Mouse (Mus musculus) adrenal gland (tissue): ENCODE measurements at regions not wholly inside any gene's neighbourhood (a gene's known extent, or its start where the extent isn't known, plus 50 kb on each side); places are given as distances from the start of the nearest gene placed in this dataset.
"Not testable (repeated sequence)": the region's sequence is repeated elsewhere in the genome, so short reads cannot be mapped to it uniquely, and the experiment has no call there.

Experiments
- intact Hi-C: fragments of 180-260 bp; cut with DNase I; formaldehyde crosslinking; loops from one replicate; pipeline ENCODE4 v1.15.1; 2025

DNA sequence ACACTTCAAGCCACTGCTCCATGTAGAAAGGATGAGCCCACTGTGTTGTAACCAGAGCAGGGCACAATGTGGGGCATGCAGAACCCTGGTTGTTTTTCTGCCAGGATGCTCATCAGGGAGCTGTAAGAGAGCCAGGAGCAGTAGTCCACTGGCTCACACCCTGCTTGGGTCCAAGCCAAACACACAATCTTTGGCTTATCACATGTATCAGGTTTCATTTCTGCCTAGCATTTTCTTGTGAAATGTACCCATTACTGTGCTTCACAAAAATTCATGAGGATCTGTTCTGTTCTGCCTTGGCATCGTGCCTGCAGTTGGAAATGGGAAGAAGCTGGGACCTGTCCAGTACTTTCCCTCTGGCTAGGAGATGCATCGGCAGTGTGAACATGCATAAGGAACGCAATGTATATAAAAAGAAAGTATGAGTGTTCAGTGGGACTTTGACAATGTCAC is 491.6 kb upstream of the Igfbp3 start:
- intact Hi-C loops, result no loop called here

DNA sequence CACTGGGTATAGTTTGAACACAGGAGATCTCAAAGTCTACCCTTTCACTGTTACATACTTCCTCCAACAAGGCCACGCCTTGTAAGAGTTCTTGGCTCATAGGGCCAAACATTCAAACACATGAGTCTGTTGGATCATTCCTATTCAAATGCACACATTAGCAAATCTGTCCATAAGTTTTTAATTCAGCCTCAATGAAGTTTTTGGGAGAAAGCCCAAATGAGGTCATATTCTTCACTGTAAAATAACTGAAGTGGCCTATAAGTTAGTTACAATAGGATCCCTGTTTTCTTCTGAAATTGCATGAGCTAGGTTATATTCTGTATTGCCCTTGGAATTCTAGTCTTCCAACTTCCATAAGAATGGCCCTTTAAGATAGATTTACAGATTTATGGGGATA is 483.9 kb upstream of the Igfbp3 start:
- intact Hi-C loops, result no loop called here

DNA sequence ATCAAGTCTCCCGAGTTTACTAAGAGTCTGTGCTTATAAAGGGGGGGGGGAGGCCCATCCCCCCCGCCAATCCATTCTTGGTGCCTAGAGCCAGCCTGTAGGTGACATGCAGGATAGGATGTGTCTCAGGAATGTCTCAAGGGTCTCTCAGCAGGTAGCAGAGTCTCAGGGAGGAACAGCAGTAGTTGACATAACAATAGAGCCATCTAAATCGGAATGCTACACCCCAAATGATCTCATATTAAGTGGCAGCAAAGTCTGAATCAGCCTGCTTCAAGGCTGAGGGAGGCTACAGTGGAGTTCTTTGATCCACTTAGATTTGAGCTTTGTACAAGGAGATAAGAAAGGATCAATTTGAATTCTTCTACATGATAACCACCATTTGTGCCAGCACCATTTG is 476.0 kb upstream of the Igfbp3 start:
- intact Hi-C loops, result not testable (repeated sequence)

DNA sequence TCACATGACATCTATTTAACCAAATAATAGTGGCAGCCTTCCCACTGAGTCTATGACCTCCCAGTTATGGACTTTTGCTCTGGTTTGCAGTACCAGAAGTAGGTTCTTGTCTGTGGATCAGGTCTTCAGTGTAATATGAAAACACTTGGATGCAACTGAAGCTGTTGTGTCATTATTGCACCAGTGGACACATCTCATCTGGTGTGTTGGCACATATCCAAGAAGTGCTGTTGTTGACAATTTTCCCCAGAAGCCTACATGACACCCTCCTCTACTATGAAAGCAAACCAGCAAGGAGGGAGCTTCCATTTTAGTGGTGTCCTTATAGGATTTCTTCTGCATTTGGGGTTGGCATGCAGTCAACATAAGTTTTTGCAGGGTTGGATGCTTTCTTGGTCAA is 459.1 kb upstream of the Igfbp3 start:
- intact Hi-C loops, result no loop called here

DNA sequence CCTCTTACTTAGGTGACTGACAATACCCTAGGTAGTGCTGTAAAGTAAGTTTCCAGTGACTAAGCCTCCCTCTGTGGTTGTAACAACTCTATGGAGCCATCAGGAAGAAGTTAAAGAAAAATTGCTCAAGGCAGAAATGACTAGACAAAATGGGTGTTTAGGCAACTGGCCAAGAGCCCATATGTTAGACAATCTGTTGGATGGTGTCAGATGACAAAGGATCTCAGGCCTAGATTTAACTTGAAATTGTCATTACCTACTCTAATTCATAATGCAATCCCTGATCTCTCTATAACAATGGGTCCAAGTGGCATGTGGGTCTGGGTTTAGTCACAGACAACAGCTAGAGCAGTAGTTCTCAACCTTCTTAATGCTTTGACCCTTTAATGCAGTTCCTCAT is 416.9 kb upstream of the Igfbp3 start:
- intact Hi-C loops, result no loop called here

DNA sequence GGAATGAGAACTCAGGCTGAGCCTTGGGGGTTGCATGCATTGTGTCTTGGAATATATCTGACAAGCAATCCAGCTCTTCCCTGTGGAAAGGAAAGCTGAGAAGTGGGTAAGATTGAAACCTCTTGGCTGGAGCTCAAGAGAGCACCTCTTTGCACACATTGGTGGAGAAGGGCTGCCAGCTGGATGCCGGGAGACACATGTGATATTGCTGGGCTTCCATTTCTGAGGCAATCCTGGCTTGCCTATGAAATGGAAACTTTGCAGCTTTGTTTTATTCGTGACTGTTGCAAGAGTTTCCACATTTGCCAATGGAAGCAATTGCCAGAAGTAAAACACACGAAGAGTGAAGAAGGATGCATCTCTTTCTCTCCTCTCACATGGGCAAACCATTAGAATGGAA is 411.5 kb upstream of the Igfbp3 start:
- intact Hi-C loops, result no loop called here

DNA sequence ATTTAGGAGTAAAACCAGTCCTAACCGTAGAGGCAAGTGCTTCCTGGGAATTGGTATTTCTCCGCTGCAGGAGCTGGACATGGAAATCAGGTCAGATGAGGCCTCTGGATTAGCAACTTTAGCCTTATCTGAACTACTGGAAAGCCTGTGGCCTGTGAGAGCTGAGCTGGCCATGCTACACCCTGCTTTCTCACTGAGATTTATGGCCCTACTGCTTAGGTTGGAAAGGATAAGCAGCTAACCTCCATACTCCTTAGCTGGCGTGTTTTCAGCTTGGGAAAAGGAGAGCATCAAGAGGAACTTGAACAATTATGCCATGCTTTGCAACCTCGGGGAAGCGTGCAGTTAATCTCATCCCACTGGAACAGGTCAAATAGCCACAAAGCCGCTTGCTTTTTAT is 406.6 kb upstream of the Igfbp3 start:
- intact Hi-C loops, result no loop called here

DNA sequence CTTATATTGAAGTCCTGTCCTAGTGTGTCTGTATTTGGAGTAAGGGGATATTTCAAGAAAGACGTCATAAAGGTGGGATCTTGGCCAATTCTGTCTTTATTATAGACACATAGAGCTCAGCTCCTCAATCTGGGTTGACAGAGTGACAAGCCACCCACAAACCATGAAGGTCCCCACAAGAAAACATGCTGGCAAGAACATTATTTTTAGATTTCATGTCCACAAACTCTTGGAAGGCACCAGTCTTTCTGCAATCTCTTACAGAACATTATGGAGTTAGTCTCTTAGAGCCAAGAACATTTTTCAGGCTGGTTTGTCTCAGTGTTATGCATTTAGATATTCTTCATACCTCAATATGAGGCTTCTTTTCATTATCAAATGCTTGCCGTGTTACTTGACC is 397.0 kb upstream of the Igfbp3 start:
- intact Hi-C loops, result no loop called here

DNA sequence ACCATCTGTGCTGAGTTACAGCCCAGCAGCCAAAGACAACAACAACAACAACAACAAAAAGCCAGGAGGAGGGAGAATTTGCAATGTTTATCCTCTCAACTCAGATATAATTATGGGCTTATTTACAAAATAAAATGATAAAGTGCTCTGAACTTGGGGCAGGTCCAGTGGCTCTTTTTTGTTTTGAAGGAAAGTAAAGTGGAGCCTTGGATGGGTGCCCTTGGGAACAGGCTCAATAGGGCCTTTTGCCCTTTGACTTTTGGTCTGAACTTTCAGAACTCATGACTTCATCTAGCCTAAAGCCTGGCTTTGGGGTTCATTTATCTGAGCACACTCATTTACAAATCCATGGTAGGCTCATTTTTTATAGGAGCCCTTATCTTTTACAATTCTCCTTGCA is 396.2 kb upstream of the Igfbp3 start:
- intact Hi-C loops, result no loop called here

DNA sequence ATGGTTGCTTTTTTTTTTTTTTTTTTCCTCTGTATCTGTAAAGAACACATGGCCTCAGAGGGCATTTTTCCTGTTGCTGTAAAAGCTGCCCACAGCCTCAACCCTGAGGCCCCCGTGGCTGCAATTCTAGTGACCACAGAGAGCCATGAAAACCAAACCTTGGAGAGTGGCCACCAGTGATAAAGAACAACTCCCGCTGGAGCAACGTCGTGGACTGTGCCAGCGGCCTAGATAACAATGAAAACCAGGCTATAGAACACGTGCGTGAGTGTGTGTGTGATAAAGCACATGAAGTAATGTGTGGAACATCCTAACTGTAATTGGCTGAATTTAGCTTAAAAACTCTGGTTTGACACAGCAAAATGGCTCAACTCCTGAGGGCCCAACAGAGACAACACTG is 392.9 kb upstream of the Igfbp3 start:
- intact Hi-C loops, result no loop called here

DNA sequence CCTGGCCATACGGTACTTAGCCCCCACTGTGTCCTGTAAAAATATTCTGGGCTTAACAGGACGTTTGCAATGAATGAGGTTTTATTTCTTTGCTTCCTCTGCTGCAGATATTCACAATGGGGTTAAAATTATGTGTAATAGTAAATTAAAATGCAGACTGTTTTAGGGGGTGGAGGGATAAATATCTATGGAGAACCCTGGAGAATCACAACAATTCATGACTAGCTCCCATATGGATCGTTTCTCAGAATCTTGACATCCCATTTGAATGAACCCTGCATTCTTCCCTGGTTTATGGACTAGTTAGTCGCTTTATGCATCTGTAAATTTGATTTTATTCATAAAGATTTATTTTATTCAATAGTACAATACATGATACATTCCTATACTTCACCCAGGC is 378.3 kb upstream of the Igfbp3 start:
- intact Hi-C loops, result no loop called here

DNA sequence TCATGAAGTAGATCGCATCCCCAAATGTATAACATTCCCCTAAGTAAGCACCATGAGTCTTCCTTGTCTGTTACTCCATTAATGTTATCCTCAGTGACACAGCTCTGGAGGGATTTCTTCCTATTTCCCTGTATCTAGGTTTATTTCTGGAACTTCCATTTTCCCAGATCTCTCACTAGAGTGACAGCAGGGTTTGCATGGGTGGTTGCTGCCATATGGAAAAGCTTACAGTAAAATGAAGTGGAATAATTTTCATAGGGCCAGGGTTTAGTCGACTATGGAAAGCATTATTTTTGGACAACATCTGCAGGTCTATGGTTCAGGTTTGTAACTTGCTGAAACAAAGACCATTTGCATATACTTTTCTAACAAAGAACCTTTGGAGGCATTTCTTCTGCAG is 369.6 kb upstream of the Igfbp3 start:
- intact Hi-C loops, result no loop called here

DNA sequence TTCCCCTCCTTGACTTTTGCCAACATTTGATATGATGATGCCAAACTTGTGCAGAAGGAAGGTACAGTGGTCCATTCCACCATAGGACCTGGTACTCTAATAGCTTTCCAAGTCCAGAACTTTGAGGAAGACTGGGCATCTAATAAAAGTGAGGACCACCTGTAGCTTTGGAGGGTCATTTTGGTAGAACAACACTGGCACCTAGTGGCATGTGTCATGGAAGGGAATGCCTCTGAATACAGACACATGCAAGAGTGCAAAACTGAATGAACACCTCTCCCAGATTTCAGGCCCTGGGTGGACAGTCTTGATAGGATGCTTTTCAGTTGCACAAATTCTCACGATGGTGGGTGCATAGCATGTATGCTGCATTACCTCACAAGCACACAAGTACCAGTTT is 354.8 kb upstream of the Igfbp3 start:
- intact Hi-C loops, result loop anchor here (5.0 kb wide), 2 partner anchors 286 to 356 kb away; partner anchors contain the start of gene Igfbp3

DNA sequence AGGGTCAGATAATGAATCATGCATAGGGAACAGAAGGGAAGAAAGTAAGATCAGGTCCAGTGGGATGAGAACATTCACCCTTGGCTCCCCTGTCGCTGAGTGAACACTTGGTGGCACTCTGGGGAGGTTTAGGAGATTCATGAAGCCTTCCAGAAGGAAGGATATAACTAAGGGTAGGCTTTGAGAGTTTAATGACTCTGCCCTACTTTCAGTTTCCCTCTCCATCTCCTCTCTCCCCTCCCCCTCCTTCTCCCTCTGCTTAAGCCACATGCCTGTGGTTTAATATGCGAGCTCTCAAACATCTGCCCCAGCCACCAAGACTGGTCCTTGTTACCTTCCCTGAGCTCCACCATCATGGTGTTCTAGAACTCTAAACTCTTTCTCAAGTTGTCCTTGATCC is 348.3 kb upstream of the Igfbp3 start:
- intact Hi-C loops, result no loop called here

DNA sequence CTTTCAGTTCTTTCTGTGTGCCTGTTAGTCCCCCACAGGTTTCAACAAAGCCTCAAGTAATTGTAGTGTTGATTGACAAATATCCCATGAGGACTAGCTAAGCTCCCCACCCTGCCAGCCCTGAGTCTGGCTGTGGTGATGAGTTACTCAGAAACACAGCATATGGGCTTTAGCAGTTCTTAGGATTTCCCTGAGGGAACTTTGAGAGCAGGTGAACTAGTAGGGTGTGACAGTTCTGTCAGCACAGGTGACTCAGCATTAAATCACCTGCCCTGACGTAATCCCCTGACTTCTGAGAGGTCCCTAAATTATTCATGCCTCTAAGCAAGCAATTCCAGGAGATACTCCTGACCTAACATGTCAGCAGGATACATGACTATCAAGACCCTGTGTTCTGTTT is 347.7 kb upstream of the Igfbp3 start:
- intact Hi-C loops, result no loop called here

DNA sequence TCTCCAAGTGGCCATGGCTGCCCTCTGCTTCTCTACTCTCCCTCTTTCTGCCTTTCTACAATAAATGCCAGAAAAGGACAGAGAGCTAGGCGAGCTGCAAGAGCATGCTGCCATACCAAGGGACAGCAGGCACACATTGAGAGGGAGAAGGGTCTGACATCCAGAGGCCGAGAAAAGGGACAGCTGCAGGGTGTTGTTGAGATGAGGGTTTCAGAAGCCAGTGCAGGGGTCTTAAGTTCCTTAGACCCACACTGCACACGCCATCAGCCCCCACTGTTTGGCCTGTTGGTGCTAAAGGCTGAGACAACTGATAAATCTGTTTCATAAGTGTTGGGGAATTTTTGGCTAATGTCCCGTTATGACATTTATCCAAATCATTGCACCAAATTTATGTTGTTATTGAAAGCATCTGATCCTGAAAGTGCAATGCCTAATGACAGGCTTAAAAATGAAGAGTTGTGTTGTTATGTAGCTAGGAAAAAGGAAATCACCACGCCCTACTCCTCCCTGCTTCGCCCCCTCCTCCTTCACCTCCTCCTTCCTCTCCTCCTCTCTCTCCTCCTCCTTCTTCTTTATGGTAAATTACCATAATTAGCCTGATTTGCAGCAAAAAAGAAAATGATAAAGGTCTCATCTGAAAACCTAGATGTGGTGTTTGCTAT is 342.0 kb upstream of the Igfbp3 start:
- intact Hi-C loops, result no loop called here

DNA sequence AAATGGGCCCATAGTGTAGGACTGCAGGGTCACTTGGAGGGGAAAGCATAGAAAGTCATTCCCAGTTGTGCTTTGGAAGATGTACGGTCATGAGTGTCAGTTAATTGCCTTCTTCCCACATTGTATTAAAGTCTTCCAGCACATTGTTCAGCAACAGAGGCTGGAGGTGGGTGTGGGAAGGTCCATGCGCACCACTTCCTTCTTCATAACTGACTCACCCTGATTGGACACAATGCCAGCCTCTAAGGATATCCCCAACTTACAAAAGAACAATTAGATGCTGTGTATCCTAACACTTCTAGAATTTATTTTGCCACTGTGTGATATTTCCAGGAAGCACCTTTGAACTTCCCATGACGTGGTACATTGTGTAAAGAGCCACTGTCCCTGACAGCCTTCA is 338.4 kb upstream of the Igfbp3 start:
- intact Hi-C loops, result no loop called here

DNA sequence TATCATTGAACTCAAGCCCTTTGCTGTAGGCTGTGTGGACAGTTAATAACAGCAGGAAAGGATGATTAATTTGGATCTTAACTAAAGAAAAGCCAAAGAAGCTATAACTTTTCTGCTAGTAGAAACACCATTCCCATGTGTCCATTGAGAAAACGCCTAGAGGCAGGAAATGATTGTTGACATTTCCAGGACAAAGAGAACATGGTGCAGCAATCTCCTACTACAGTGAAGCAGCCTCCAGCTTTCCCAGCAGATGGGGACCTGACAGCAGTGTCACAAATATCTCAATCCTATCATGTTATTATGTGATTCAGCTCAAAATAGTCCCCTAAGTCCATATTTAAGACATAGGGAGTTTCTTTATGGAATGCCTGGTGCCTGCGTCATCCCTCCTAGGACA is 334.1 kb upstream of the Igfbp3 start:
- intact Hi-C loops, result no loop called here

DNA sequence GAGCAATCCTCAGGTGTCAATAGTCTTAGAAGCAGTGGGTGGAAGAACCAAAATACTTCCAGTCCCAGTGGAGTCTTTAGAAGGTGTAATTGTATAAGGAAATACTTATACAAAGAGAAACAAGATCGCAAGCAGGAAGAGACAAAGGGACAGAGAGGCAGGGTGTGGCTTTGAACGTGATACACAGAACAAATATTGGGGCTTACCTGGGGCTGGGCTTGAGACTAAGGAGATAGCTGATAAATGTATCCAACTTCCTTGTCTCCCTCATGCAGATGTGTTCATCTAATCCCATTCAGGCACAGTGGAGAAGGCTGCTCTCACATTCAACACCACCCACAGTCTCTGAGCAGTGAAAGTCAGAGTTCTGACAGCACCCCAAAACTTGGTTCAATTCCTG is 331.9 kb upstream of the Igfbp3 start:
- intact Hi-C loops, result no loop called here

DNA sequence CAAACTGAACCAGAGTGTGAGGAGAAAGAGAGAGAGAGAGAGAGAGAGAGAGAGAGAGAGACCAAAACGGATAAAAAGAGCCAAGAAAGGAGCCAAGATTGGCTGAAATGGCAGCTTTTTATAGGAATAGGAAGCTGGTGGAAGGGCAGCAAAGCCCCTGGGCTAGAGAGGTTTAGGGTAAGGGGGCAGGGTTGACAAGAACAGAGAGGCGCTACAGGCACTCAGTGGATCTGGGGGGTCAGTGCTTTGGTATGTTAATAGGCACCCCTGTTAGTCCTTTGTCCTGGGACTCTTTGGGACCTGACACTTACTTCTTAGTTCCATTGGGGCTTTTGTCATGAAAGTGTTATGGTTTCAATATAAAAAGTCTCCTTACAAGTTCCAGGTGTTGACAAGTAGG is 320.9 kb upstream of the Igfbp3 start:
- intact Hi-C loops, result no loop called here

DNA sequence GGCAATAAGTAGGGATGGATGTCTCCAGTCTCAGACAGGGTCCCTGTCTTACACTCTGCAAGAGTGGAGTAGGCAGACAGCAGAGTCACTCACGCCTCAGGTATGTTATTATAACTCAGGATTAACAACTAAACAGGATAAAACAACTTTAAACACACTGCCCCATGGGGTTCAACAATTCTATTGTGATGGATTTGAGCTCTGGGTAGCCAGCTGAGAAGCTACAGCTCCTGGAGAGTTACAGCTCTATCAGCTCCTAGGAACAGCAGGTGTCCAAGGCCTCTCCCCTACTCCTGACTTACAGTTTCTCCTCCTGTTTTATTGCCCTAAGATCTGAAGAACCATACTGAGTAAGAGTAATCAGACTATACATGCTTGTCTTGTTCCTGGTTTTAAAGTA is 319.6 kb upstream of the Igfbp3 start:
- intact Hi-C loops, result no loop called here

DNA sequence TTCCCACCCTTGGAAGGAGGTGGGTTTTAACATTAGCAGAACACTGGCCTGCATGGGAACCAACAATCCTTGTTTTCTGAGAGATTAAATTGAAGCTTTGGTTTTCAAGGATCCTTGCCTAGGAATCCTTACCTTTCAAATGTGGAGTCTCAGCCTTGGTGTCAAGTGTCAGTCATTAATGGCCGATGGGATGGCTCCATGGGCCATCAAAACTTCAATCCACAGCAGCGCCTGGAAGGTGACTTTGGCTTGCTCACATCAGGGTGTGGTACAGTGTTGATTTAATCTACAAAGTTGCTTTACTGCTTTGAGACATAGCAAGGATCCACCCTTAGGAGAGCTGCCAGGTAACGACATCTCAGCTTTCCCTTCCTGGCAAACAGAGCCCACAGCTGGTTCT is 318.1 kb upstream of the Igfbp3 start:
- intact Hi-C loops, result no loop called here

DNA sequence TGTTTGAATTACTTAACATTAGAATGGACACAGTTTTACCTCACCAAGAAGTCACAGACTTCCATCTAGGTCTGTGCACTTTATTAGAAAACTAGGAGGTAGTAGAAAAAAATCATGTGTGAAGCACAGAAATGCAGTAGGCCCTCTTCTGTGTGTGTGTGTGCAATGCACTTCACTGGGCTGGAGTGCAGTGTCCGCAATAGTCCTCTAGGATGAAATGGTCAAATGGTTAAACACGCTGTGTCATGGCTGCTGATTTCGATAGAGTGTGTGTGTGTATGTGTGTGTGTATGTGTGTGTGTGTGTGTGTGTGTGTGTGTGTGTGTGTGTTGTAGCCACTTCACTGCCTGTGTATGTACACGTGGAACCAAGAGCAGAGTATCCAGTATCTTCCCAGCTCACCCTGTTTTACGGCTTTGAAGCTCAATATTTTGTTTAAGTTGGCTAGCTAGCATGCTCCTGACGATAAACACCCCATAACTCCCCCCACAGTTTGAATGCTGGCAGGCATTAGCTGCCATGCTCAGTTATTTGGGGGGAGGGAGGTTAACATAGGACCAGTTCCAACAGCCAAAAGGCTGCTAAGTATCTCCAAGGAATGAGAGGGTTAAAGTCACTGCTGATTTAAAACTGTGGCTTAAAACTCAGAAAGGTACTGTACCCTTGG is 316.9 kb upstream of the Igfbp3 start:
- intact Hi-C loops, result no loop called here
